Mouse (Mus musculus): ENCODE results near the gene Scn8a. TPM values are rescaled to one million over a fixed set of nuclear protein-coding genes. Genes with fewer than 3 reads are reported as not detected.
A peak's percentile ranks its signal among the peaks of the same experiment; 100 is the strongest.

Gene Scn8a
- polyA plus RNA-seq, 1 experiment from 2014 or later, result 20.5 TPM

DNA sequence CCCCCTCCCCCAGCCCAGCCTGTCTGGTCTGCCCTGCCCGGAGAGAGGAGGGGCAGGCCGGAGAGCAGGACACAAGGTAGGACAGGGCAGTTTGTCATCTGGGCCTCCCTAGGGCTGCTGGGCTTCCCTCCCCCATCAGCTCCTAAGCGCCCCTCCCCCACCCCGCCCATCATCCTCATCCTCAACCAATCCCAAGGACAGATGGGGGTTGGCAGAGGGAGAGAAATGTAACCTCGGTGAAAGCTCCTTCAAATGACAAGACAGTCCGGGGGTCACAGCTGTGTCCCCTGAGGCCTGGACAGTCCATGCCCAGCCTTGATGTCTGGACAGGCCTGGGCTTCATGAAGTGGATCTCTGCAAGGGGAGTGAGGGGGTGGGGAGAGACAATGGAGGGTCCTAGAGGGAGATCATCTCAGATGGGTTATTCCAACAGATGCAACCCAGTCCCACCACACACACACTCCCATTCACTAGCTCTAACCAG lies 196.7 kb downstream of the Scn8a start:
- Histone ChIP-seq H3K9ac (replicated peaks) (0 out of 2 replicates have a peak overlapping the region, but pooled peaks have one; percentile 8), H3K4me3 (no peak overlapping the region), H3K9me3 (no peaks in the 10 kb centered on the region), H3K36me3 (no peaks in the 10 kb centered on the region), H3K4me2 (replicated peaks) (peak overlapping the region; percentile 29), H3K27me3 (peaks cover 16% of the 10 kb centered on the region; the same call in 1 of the 2 replicates), H3K4me1 (peaks cover 85% of the 10 kb centered on the region), H3K27ac (replicated peaks) (peak overlapping the region; percentile 84)
- peak; percentile 50 for ATAC-seq (ENCODE audit: low FRiP score, low read depth)
- 4% methylated on average over 5 of the region's 6 CpGs for WGBS

DNA sequence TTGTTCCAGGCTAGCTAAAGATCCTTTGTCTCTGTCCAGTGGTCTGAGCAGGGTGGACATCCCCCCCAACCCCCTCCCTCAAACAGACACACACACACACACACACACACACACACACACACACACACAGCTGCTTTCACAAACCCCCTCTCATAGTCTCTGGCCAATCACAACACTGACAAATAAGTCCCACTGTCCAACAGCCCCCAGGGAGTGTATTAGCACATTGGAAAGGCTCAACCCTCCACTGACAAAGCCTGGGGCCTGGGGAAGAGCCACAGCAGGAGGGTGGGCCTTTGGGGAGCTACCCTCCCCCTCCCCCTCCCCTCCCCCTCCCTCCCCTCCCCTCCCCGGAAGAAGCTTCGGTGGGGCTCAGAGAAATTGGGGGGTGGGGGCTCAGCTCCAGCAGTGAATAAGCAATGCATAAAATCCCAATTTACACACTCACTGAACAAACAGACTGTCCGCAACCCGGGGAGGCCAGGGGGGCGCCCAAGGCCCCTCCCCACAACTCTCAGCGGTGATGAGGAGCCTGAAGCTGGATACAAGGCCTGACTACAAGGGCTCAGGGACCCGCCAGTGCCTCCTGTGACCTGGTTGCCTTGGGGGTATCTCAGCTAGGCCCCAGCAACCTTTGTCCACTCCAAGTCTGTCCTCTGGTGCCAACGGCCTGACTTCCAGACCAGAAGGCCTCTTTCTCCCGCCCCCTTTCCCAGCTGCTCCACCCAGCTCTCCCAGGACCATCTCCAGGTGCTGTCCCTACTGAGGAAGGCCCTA lies 197.4 kb downstream of the Scn8a start:
- H3K9ac ChIP-seq (replicated peaks), result no peak overlapping the region; the same call in 1 of the 2 replicates
- 0% methylated on average over 6 of the region's 9 CpGs for WGBS
- peaks cover 80% of the 10 kb centered on the region for H3K4me1 ChIP-seq
- peaks cover 16% of the 10 kb centered on the region; the same call in 1 of the 2 replicates for H3K27me3 ChIP-seq
- peak overlapping the region; percentile 29 for H3K4me2 ChIP-seq (replicated peaks)
- peak; percentile 70 for ATAC-seq (ENCODE audit: low FRiP score, low read depth)
- no peaks in the 10 kb centered on the region for H3K36me3 ChIP-seq
- peak overlapping the region; percentile 84 for H3K27ac ChIP-seq (replicated peaks)
- no peak overlapping the region for H3K4me3 ChIP-seq
- H3K9me3 ChIP-seq, result no peaks in the 10 kb centered on the region

DNA sequence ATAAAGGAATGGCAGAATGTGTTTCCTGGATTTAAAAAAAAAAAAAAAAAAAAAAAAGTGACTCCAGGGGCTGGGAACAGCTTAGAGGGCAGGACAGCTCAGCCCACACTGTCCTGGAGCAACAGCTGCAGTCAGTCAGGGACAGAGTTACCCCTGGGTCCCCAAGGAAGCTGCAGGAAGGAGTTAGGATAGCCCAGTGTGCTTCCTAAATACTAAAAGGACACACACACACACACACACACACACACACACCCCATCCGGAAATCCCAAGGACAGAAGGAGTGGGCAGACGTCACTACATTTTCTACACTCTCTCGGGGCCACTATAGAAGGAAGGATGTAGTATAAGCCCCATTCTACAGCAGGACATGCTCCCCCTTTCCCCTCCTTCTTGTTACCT lies 198.4 kb downstream of the Scn8a start:
- 40% methylated on average over 3 of the region's 3 CpGs for WGBS
- Histone ChIP-seq H3K9me3 (no peaks in the 10 kb centered on the region), H3K27ac (replicated peaks) (peak overlapping the region; percentile 84), H3K27me3 (peaks cover 11% of the 10 kb centered on the region; the same call in 1 of the 2 replicates), H3K36me3 (no peaks in the 10 kb centered on the region), H3K4me3 (no peak overlapping the region), H3K4me1 (peaks cover 71% of the 10 kb centered on the region), H3K9ac (replicated peaks) (no peak overlapping the region), H3K4me2 (replicated peaks) (no peak overlapping the region)
- ATAC-seq (ENCODE audit: low FRiP score, low read depth), result no peak

- Histone ChIP-seq H3K9me3 (no peaks in the 10 kb centered on the region), H3K4me3 (no peak overlapping the region), H3K27me3 (peaks cover 5% of the 10 kb centered on the region; the same call in 1 of the 2 replicates), H3K4me1 (peaks cover 74% of the 10 kb centered on the region), H3K4me2 (replicated peaks) (no peak overlapping the region), H3K36me3 (no peaks in the 10 kb centered on the region), H3K9ac (replicated peaks) (no peak overlapping the region), H3K27ac (replicated peaks) (peak overlapping the region; percentile 84; the same call in 1 of the 2 replicates)
- no peak for ATAC-seq (ENCODE audit: low FRiP score, low read depth)
- 48% methylated on average over 4 of the region's 4 CpGs for WGBS
These were observed 199.0 kb downstream of the Scn8a start for GRCm38 (mm10) chr15:101068671-101069070.

DNA sequence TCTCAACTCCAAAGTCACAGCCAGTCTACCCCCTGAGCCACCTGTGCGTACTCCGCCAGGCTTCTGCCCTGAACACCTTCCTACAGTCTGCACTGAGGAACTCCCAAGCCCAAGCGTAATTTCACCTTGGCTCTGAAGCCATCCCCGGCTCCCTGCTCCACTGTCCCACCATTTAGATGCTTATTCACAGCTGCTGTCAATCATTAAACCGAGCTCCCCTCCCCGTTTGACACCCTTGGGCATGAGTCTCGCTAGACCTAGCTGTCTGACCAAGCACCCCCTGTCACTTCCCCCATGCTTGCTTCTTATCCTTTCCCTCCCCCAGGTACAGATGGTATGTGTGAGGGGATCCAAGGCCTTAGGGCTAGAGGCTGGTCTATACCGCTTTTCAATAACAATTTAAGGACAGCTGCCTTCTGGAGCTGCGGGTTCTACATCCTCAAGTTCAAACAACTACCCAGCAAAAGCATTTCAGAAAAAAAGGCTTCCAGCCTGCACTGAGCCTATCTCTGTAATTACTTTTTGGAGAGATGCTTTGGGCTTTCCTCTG lies 200.1 kb downstream of the Scn8a start:
- H3K36me3 ChIP-seq, result no peaks in the 10 kb centered on the region
- peaks cover 3% of the 10 kb centered on the region; the same call in 1 of the 2 replicates for H3K27me3 ChIP-seq
- no peak for ATAC-seq (ENCODE audit: low FRiP score, low read depth)
- H3K27ac ChIP-seq (replicated peaks), result peak overlapping the region; percentile 55
- H3K4me1 ChIP-seq, result peaks cover 76% of the 10 kb centered on the region
- H3K4me2 ChIP-seq (replicated peaks), result no peak overlapping the region
- no peak overlapping the region for H3K9ac ChIP-seq (replicated peaks)
- H3K9me3 ChIP-seq, result no peaks in the 10 kb centered on the region
- H3K4me3 ChIP-seq, result no peak overlapping the region
- WGBS, result 44% methylated on average over 9 of the region's 9 CpGs

DNA sequence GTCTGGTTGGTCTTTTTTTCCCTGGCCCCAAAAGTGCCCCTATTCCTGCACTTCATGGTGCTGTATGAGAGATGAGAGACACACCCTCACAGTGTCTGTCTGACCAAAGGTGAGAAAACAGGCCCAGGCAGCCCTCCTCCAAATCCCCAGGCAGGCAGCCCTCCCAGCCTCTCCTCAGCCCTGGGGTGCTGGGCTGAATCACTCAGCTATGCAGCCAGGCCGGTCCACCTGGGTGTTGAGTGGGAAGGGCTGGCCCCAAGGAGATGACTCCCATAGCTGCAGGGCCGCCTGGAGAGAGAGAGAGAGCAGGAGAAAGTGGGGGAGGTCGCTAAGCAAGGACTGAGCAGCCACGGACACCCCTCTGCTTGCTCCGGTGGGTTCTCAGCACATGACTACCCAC lies 201.1 kb downstream of the Scn8a start:
- 0 out of 2 replicates have a peak overlapping the region, but pooled peaks have one; percentile 8 for H3K9ac ChIP-seq (replicated peaks)
- WGBS, result 30% methylated on average over 5 of the region's 5 CpGs

GRCm38 (mm10) chr15:101072736-101073135 lies 203.1 kb downstream of the Scn8a start:
- peaks cover 3% of the 10 kb centered on the region; the same call in 1 of the 2 replicates for H3K27me3 ChIP-seq
- H3K36me3 ChIP-seq, result no peaks in the 10 kb centered on the region
- H3K9ac ChIP-seq (replicated peaks), result no peak overlapping the region
- no peaks in the 10 kb centered on the region for H3K9me3 ChIP-seq
- H3K4me1 ChIP-seq, result peaks cover 72% of the 10 kb centered on the region
- H3K4me3 ChIP-seq, result no peak overlapping the region
- no peak overlapping the region for H3K27ac ChIP-seq (replicated peaks)
- no peak for ATAC-seq (ENCODE audit: low FRiP score, low read depth)
- H3K4me2 ChIP-seq (replicated peaks), result no peak overlapping the region
- WGBS, result 76% methylated on average over 2 of the region's 2 CpGs

More for the DNA sequence above, 201.1 kb downstream of the Scn8a start:
- H3K27ac ChIP-seq (replicated peaks), result no peak overlapping the region
- ATAC-seq (ENCODE audit: low FRiP score, low read depth), result no peak
- H3K36me3 ChIP-seq, result no peaks in the 10 kb centered on the region
- H3K4me3 ChIP-seq, result no peak overlapping the region
- H3K27me3 ChIP-seq, result peaks cover 3% of the 10 kb centered on the region; the same call in 1 of the 2 replicates
- no peak overlapping the region for H3K4me2 ChIP-seq (replicated peaks)
- no peaks in the 10 kb centered on the region for H3K9me3 ChIP-seq
- H3K4me1 ChIP-seq, result peaks cover 72% of the 10 kb centered on the region

DNA sequence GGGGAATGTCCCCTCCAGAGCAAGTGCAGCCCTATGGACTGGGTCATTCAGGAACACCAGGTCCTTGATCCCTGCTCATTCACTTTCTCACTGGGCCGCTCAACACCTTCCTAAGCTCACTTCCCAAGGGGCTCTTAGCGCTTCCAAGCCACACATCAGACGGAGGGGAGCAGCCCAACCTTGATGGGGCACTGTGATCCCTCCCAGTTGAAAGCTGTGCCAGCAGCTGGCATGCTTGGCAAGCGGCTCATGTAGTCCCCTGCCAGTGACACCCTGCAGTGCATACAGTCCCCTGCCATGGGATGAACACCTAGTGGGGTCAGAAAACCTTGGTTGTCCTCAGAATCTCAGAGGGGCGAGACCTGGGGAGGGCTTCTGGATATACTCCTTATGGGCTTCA lies 204.4 kb downstream of the Scn8a start:
- H3K9me3 ChIP-seq, result no peaks in the 10 kb centered on the region
- WGBS, result 77% methylated on average over 5 of the region's 5 CpGs

GRCm38 (mm10) chr15:101075150-101075549 lies 205.5 kb downstream of the Scn8a start:
- 0 out of 2 replicates have a peak overlapping the region, but pooled peaks have one; percentile 95 for H3K9ac ChIP-seq (replicated peaks)
- peaks cover 58% of the 10 kb centered on the region for H3K4me1 ChIP-seq

More for the DNA sequence above, 204.4 kb downstream of the Scn8a start:
- peaks cover 8% of the 10 kb centered on the region for H3K27me3 ChIP-seq
- no peak for ATAC-seq (ENCODE audit: low FRiP score, low read depth)
- H3K36me3 ChIP-seq, result no peaks in the 10 kb centered on the region
- H3K4me2 ChIP-seq (replicated peaks), result no peak overlapping the region
- no peak overlapping the region for H3K27ac ChIP-seq (replicated peaks)
- H3K4me1 ChIP-seq, result peaks cover 69% of the 10 kb centered on the region
- H3K4me3 ChIP-seq, result no peak overlapping the region
- no peak overlapping the region for H3K9ac ChIP-seq (replicated peaks)

GRCm38 (mm10) chr15:101075656-101076055 lies 206.0 kb downstream of the Scn8a start:
- peaks cover 53% of the 10 kb centered on the region for H3K4me1 ChIP-seq
- peak overlapping the region; percentile 95 for H3K27ac ChIP-seq (replicated peaks)
- H3K9me3 ChIP-seq, result no peaks in the 10 kb centered on the region
- H3K4me2 ChIP-seq (replicated peaks), result peak overlapping the region; percentile 86
- H3K4me3 ChIP-seq, result peak overlapping the region; percentile 97
- ATAC-seq (ENCODE audit: low FRiP score, low read depth), result no peak
- H3K36me3 ChIP-seq, result no peaks in the 10 kb centered on the region
- H3K9ac ChIP-seq (replicated peaks), result peak overlapping the region; percentile 95
- H3K27me3 ChIP-seq, result peaks cover 16% of the 10 kb centered on the region
- 13% methylated on average over 5 of the region's 5 CpGs for WGBS

More at GRCm38 (mm10) chr15:101075150-101075549, 205.5 kb downstream of the Scn8a start:
- Histone ChIP-seq H3K9me3 (no peaks in the 10 kb centered on the region), H3K27ac (replicated peaks) (no peak overlapping the region), H3K4me3 (peak overlapping the region; percentile 97), H3K4me2 (replicated peaks) (peak overlapping the region; percentile 86), H3K27me3 (peaks cover 10% of the 10 kb centered on the region), H3K36me3 (no peaks in the 10 kb centered on the region)
- WGBS, result 72% methylated on average over 4 of the region's 4 CpGs
- no peak for ATAC-seq (ENCODE audit: low FRiP score, low read depth)

GRCm38 (mm10) chr15:101076071-101077000 lies 206.7 kb downstream of the Scn8a start:
- Histone ChIP-seq H3K9me3 (no peaks in the 10 kb centered on the region), H3K9ac (replicated peaks) (peak overlapping the region; percentile 95), H3K27me3 (peaks cover 22% of the 10 kb centered on the region), H3K4me1 (peaks cover 46% of the 10 kb centered on the region), H3K4me3 (peak overlapping the region; percentile 97), H3K4me2 (replicated peaks) (peak overlapping the region; percentile 86), H3K36me3 (no peaks in the 10 kb centered on the region), H3K27ac (replicated peaks) (peak overlapping the region; percentile 95)
- peak; percentile 44 for ATAC-seq (ENCODE audit: low FRiP score, low read depth)
- WGBS, result under 1% methylated on average over 26 of the region's 26 CpGs

Data from midbrain, embryonic 12.5 days (tissue).